Mouse (Mus musculus): ENCODE data around the gene Olfr1411.

DNA sequence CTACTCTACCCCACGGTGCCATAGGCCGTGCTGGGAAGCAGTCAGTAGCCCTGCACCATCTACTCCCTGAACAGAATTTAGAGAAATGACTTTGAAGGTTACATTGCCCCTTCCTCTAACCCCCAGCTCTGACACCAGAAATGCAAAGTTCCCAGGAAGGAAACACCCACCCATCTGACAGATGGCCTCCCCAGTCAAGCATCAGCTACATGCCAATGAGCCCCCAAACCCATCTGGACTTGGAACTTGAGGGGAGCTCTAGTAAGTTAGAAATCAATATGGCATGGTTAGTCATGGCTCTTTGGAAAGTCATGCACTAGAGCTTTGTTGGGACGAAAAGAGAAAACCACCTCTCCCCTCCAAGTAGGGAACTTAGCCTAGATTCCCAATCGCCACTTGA, 44.5 kb downstream of the Olfr1411 start:
- no peak for TF ChIP-seq POLR2A (IDR thresholded peaks at IDR 0.05; ENCODE audit: extremely low read depth, insufficient read depth, low read length)
- TF ChIP-seq CTCF (IDR thresholded peaks at IDR 0.05; ENCODE audit: extremely low read depth, insufficient read depth, low read length) = no peak

Data from cortical plate, adult 2 months (tissue).